Mouse (Mus musculus) gastrocnemius, postnatal 36 days (tissue): ENCODE data around the gene Gmppb. TPM values are rescaled to one million over a fixed set of nuclear protein-coding genes. Genes with fewer than 3 reads are reported as not detected.
A peak's percentile ranks its signal among the peaks of the same experiment; 100 is the strongest.

Experiments
- DNase-seq, 2 experiments: peaks; one replicate each; pipeline ENCODE4 v3.0.0; 2022
- intact Hi-C: fragments of 180-260 bp; cut with DNase I; formaldehyde crosslinking; loops from one replicate; pipeline ENCODE4 v1.15.1; 2025
- total RNA-seq, 2 experiments: library from RNA; stranded (reverse); gene quantifications; 2 replicates each; pipeline ENCODE4 v1.2.3; 2021

Gene Gmppb
- total RNA-seq, 2 experiments from 2014 or later, result 3.3 to 3.8 TPM

DNA sequence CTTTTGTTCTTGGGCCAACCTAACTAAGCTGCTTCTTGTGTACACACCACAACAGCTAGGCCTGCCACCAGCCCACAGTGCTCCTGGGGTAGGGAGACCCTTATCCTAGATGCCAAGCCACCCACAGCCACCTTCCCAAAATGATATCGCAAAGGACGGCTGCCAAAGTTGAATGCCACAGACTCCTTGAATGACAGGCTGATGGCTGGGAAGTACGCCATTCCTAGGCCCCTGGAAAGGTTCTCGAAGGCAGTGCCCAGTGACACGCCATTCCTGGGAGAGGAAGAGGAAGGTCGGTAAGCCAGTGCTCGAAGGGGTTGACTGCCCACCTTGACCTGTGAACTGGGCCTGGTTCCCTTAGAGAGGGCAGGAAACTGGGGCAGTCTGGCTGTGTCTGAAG, 20.5 kb downstream of the Gmppb start:
- DNase-seq, result no peak
- intact Hi-C loops, result no loop called here

DNA sequence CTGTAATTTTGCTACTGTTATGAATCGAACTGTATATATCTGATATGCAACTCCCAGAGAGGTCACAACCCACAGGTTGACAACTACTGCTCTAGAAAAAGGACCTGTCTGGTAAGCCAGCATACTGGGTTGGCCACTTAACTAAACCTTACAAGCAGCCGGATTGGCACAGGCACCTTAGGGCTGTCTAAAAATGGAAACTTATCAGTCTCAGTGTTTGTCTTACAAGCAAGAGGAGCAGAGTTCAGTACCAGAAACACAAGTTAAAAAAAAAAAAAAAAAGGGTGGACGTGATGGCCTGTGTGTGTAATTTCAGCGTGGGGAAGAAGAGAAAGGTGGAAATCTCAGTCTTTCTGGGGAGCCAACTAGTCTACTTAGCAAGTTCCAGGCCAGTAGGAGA, 22.8 kb downstream of the Gmppb start:
- no peak for DNase-seq

DNA sequence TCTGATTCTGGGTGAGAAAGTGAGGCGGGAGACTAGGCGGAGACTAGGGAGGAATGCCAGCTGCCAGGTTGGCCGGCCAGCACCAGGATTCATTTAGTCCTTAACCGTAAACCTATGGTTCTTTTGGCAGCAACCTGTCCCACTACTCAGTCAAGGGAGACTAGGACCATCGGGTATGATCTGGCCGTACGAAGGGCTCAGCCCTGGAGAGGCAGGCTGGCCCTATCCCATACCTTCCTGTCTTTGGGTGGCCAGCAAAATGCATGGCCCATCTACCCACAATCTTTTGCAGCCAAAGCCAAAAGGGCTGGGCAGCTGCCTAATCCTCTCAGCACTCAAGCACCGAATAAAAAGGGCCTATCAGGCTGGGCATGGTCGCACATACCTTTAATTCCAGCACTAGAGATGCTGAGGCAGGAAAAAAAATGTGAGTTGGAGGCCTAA, 23.5 kb downstream of the Gmppb start:
- DNase-seq, result no peak
- intact Hi-C loops, result no loop called here

More for the DNA sequence above, 22.8 kb downstream of the Gmppb start:
- intact Hi-C loops, result no loop called here

- DNase-seq, result no peak
These were observed 24.3 kb downstream of the Gmppb start for GRCm38 (mm10) chr9:108073141-108073930.

GRCm38 (mm10) chr9:108080168-108080567, 31.1 kb downstream of the Gmppb start, which contains the start of gene Mst1:
Mst1 (plus strand) TSS chr9:108080436.
- intact Hi-C loops, result no loop called here
- no peak for DNase-seq

More at GRCm38 (mm10) chr9:108073141-108073930, 24.3 kb downstream of the Gmppb start:
- intact Hi-C loops, result no loop called here

- intact Hi-C loops, result no loop called here
- no peak for DNase-seq
These were observed 33.5 kb downstream of the Gmppb start for GRCm38 (mm10) chr9:108082549-108082948.

DNA sequence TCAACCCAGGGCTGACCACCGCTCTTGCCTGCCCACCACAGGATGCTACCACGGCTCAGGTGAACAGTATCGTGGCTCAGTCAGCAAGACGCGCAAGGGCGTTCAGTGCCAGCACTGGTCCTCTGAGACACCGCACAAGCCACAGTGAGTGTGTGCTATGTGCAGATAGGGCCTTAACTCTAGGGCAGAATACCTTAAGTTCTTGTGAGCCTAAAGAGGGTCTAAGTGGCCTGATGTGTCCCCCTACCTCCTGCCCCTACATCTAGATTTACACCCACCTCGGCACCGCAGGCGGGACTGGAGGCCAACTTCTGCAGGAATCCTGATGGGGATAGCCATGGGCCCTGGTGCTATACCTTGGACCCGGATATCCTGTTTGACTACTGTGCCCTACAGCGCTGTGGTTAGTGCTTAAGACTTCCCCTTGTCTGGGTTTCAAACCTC, 34.0 kb downstream of the Gmppb start, which contains the start of gene Rnf123:
Gene Rnf123 (minus strand): TSS at position 359 of the 444 bp plus-strand sequence.
- intact Hi-C loops, result no loop called here
- DNase-seq, result no peak

- no peak for DNase-seq
- intact Hi-C loops, result no loop called here
These were observed 34.5 kb downstream of the Gmppb start for GRCm38 (mm10) chr9:108083561-108083960.

DNA sequence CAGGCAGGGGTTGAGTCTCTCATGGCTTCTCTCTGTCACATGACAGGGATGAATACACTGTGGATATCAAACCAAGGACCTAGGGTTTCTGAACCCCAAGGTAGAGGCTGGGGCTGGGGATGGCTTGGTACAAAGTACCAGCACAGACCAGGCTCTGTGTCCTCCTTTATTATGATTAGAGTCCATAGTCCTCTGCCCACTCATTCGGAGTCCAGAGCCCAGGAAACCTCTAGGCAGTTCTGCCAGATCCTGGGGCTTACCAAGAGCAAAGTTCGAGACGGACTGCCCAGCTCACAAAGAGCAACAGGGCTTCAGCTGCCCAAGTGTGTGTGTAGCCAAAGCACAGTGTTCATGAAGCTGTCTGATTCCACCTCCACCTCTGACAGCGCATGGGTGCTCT, 36.2 kb downstream of the Gmppb start:
- intact Hi-C loops, result no loop called here

GRCm38 (mm10) chr9:108090611-108091120, 41.6 kb downstream of the Gmppb start:
- intact Hi-C loops, result loop anchor here (5.0 kb wide), 1 partner anchor 202 kb away; the partner anchor contains the start of gene Nicn1
- no peak for DNase-seq

More for the DNA sequence above, 36.2 kb downstream of the Gmppb start:
- DNase-seq, result no peak

GRCm38 (mm10) chr9:108093586-108093985, 44.5 kb downstream of the Gmppb start:
- DNase-seq, result no peak
- intact Hi-C loops, result loop anchor here (5.0 kb wide), 1 partner anchor 199 kb away; the partner anchor contains the start of gene Nicn1

DNA sequence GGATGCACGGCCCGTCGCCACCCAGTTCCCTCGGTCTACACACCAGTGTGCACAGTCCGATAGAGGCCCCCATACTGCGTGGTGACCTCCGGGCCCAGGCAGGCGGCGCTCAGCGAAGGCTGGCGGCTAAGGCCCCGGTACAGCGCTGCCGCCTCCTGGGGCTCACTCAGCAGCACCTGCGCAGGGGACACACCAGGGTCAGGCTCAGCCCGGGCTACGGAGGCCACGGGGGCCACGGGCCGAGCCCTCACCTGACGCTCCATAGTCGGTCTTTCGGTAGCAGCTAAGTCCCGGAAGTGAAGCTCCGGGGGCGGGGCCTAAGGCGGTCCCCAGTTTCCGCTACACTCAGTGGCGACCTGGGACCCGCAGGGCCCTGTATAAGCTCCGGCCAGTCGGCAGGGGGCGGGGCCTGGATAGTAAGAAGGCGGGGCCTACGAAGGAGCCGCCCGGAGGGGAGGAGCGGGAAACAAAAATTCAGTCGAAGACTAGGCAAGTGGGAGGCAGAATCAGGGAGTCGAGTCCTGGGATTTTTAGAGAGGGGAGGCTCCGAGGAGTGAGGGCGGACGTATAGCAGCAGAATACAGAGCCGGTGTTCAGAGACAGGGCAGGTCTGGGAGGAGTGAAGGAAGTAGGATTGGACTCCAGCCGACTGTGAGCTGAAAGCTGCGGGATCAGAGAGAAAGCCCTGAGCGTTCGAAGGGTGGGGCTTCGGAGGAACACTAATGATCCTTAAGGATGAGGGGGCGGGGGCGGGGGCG, 45.3 kb downstream of the Gmppb start, which contains the start of gene Apeh:
Gene Apeh (minus strand): TSS at position 423 of the 758 bp plus-strand sequence.
- peak; percentile 93 to 96 for DNase-seq
- intact Hi-C loops, result loop anchor here (5.0 kb wide), 1 partner anchor 198 kb away; the partner anchor contains the start of gene Nicn1

GRCm38 (mm10) chr9:108094998-108095411, 46.0 kb downstream of the Gmppb start:
- peak in 1 of 2 experiments; percentile 37 for DNase-seq

DNA sequence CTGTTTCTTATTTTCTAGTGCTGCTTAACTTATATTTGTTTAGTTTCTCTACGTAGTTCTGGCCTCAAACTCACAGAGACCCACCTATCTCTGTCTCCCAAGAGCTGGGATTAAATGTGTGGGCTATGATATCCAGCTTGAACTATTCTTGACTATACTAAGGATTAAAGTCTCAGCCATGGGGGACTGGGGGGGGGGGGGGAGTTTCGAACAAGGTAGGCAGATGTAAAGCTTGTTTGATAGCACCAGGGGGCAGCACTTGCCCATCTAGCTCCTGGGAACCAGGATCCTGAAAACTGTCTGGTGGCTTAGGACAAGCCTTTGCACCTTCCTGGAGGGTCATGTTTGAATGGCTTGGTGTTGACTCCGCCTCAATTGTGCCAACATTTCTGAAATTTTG, 46.5 kb downstream of the Gmppb start:
- DNase-seq, result peak in 1 of 2 experiments; percentile 42
- intact Hi-C loops, result no loop called here

More at GRCm38 (mm10) chr9:108094998-108095411, 46.0 kb downstream of the Gmppb start:
- intact Hi-C loops, result loop anchor here (5.0 kb wide), 1 partner anchor 197 kb away; the partner anchor contains the start of gene Nicn1

GRCm38 (mm10) chr9:108095949-108096712, 47.1 kb downstream of the Gmppb start:
- intact Hi-C loops, result loop anchor here (2.0 kb wide), 2 partner anchors 103 to 185 kb away; no protein-coding TSS in a partner anchor
- no peak for DNase-seq

GRCm38 (mm10) chr9:108099619-108100018, 50.6 kb downstream of the Gmppb start:
- no peak for DNase-seq
- intact Hi-C loops, result loop anchor here (10.0 kb wide), 1 partner anchor 335 kb away; the partner anchor contains the start of gene BC048562
